Mouse (Mus musculus) cerebellum, adult (tissue): Measurements from ENCODE around the gene Ube2e1.
"Not testable (repeated sequence)": the region's sequence is repeated elsewhere in the genome, so short reads cannot be mapped to it uniquely, and the experiment has no call there.

ENCODE experiments used
- ATAC-seq: cut with Nextera tagmentation; 2 replicates; pipeline ENCODE4 v1.9.2; 2017; ENCODE audit warnings: mild to moderate bottlenecking, moderate library complexity, mixed read lengths; ENCODE audit not compliant: insufficient number of reproducible peaks, low FRiP score, low TSS enrichment

The Ube2e1 gene

GRCm38 (mm10) chr14:18326968-18327672 lies 4.5 kb downstream of the Ube2e1 start:
- 0 out of 2 replicates have a peak, but pooled peaks have one; percentile 21 for ATAC-seq

- no peak for ATAC-seq
Measured at GRCm38 (mm10) chr14:18317457-18318411, 13.9 kb downstream of the Ube2e1 start.

DNA sequence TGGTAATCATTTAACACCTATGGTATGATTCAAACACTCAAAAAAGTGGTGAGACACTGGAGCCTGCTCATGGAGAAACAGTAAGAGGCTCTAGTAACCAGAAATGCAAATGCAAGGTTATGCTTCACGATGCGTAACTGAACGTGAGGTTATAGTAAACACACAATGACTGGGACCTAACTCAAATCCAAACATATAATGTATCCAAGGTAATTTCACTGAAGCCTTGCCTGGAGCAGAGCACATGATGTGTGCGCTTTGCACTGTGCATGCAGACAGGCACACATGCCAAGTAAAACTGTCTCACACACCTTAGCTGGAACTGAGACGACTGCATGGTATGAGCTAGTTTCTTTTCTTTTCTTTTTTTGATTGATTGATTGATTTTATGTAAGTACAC lies 27.5 kb downstream of the Ube2e1 start:
- no peak for ATAC-seq

GRCm38 (mm10) chr14:18303262-18303661 lies 28.4 kb downstream of the Ube2e1 start:
- ATAC-seq, result peak; percentile 79

DNA sequence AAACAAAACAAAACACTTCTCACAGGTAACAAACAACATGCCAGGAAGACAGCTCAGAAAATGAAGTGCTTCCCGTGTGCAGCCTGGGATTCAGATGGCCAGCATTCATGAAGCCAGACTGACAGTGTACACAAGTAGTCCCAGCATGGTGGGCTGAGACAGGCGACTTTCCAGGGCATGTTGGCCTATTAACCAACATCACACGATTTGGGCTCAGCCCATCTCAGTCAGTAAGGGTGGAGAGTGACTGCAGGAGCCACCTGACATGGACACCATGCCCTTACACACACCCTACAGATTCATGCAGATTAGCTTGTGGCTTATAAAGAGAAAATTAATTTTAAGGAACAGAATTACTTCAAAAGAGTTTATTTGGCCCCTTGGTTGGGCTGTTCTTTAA lies 28.9 kb downstream of the Ube2e1 start:
- no peak for ATAC-seq

- ATAC-seq, result no peak
Measured at GRCm38 (mm10) chr14:18301591-18301990, 30.1 kb downstream of the Ube2e1 start.

DNA sequence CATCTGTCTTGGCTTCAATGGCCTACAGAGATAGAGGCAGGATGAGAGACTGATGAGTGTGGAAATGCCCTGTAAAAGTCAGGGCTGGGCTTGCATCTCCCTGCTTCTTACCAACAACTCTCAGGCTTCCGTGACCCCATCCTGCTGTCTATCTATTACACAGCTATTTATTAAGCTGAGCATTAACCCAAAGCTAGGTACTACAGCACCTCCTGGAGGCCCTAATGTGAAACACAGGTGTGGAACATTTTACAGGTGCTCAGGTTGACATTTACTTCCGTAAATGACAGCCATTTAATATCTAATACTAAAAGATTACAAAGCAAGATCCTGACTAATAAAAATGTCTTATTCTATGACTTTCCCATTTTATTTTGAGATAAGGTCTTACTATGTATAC lies 31.0 kb downstream of the Ube2e1 start:
- no peak for ATAC-seq

DNA sequence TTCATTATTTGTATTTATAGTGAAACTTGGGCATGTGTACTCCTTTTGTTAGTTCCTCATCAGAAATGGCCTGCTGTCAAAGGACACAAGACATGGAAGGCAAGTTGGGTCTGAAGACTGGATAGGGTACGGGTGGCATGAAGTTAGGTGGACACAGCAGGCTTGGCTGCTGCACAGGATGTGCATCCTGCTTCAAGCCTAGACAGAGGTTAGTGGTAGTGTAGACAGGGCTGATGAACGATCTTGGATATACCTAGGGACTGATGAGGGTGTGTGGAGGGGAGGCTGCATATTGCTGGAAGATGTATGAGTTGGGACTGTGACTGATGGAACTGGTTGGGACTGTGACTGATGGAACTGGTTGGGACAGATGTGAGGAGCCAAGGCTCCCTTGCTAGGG lies 32.8 kb downstream of the Ube2e1 start:
- no peak for ATAC-seq

- ATAC-seq, result no peak
Measured at GRCm38 (mm10) chr14:18297441-18297840, 34.2 kb downstream of the Ube2e1 start.

DNA sequence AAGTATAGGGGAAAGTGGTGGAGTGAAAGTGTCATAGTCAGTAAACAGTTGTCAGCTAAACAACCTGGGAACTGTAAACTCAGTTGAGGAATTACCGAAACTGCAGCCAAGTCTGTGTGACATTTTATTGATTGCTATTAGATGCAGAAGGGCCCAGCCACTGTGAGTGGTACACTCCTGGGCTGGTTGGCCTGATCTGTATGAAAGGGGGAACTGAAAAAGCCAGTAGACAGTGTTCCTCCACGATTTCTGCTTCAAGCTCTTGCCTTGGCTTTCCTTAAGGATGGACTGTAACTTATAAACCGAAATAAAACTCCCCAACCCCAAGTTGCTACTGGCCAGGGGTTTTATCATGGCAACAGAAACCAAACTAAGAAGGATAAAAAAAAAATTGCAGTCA lies 39.1 kb downstream of the Ube2e1 start:
- ATAC-seq, result no peak

DNA sequence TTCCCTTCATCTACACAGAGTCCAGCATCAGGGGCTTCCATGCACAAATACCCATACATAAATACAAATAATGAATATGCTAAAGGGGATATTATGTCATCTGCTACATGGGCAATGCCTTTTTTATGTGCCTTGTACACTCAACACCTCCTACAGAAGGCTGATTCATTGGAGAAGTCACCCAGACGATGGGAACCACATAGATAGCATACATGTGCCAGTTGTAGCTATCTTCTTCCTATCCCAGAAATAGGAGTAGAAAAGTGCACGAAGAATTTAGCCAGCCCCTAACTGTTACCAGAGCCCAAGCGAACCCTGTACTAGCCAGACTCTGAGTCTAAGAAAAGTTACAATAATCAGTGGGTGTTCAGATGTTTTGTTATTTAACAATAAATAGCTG lies 39.5 kb downstream of the Ube2e1 start:
- ATAC-seq, result no peak

GRCm38 (mm10) chr14:18287391-18287790 lies 44.3 kb downstream of the Ube2e1 start:
- no peak for ATAC-seq

DNA sequence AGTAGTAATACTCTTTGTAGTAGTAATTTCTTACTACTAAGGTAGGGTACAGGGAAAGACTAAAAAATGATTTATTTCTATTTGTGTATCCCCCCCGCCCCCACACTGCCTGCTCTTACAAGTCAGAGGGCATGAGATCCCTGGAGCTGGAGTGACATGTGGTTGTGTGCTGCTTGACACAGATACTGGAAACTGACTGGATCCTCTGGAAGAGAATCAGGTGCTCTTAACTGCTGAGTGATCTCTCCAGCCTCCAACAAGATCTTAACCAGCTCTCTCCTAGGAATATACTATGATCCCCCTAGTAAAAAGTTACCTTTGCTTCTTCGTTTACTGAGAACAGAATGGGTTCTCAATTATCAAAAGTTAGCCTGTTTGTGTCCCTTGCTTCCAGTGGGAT lies 45.2 kb downstream of the Ube2e1 start:
- no peak for ATAC-seq

DNA sequence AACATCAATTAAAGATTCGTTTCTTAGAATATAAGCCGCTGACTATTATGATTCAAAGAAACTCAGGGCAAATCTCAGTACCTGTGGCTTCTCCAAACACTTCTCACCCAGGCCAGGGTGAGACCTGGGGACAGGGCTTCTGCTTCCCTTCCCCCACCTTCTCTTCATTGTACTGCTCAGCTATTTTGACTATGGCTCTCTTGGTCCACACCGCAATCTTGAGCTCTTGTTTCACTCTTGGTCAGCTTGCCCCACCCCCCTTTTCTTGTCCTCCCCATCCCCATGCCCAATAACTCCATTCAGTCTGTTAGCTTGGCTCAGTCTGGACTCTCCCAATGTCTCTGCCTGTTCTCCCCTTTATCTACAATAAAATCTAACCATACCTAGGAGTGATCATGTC lies 46.2 kb downstream of the Ube2e1 start:
- no peak for ATAC-seq

- ATAC-seq, result no peak
Measured at GRCm38 (mm10) chr14:18284581-18284980, 47.1 kb downstream of the Ube2e1 start.

- ATAC-seq, result no peak
Measured at GRCm38 (mm10) chr14:18280375-18280774, 51.3 kb downstream of the Ube2e1 start.

- ATAC-seq, result no peak
Measured at GRCm38 (mm10) chr14:18274526-18274925, 57.1 kb downstream of the Ube2e1 start.

- ATAC-seq, result no peak
Measured at GRCm38 (mm10) chr14:18271666-18272065, 60.0 kb downstream of the Ube2e1 start.

- peak; percentile 98 for ATAC-seq
Measured at GRCm38 (mm10) chr14:18270529-18271441, 60.9 kb downstream of the Ube2e1 start, which contains the start of the genes Nkiras1 and Rpl15. Nkiras1 (plus strand) TSS chr14:18271136. Rpl15 (minus strand) TSS chr14:18271391.

DNA sequence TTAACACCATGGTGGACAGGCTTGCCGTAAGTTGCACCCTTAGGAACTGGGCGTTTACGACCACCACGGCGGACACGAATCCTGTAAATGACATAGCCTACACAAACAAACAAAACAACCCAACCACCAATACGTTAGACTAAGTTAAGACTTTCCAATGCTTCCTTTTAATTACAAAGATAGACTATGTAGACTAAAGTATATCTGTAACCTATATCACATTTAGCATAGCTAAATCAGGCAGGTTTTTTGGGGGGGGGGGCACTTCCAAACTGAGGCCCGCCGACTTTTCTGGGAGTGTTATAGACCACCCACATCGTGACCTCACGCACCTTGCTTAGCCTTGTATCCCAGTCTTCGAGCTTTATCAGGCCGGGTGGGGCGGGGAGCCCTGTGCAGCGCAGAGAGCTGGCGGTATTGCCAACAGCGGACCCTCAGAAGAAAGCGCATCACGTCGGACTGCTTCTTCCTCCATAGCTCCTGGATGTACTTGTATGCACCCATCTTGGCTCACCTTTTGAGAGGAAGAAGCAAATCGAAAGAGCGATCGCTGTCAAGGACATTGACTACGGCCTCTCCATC lies 61.6 kb downstream of the Ube2e1 start:
- ATAC-seq, result not testable (repeated sequence)
